Comparison of ENCODE assay signal across 24 mouse cellular contexts in genomic region chr3:56830315-56831097, GRCm38 (mm10).
DNase-seq lines count a peak whose midpoint lies in the region; ATAC-seq and TF ChIP-seq lines count a peak whose summit lies in the region.
"Had no signal": no experiment of that assay in that cellular context is flagged by ENCODE, and none has a peak within 500 bp of the region (broad histone marks: within the 10 kb centered on the region; RNA-seq: fewer than 3 reads in every experiment).

No protein-coding gene starts in this region.

- no peak for TF ChIP-seq CTCF in midbrain, postnatal 0 days (IDR thresholded peaks at IDR 0.05)

- no peak for ATAC-seq in midbrain, embryonic 16.5 days
- no peak for ATAC-seq in midbrain, postnatal 0 days (ENCODE audit: low FRiP score)
- peak; percentile 93 for ATAC-seq in forebrain, embryonic 16.5 days
- ATAC-seq: activated CD4-positive, CD25-positive, alpha-beta regulatory T cell, adult 4 months; liver, postnatal 0 days had no signal

- no peak overlapping the region for H3K4me2 ChIP-seq in midbrain, embryonic 16.5 days (ENCODE audit: low read length)
- no peak overlapping the region for H3K4me2 ChIP-seq in midbrain, postnatal 0 days (ENCODE audit: low read depth, low read length, poor library complexity, severe bottlenecking)
- no peak overlapping the region for H3K4me2 ChIP-seq in forebrain, embryonic 16.5 days (ENCODE audit: low read length)
- H3K4me2 ChIP-seq: hindbrain, embryonic 15.5 days; limb, embryonic 12.5 days; liver, embryonic 11.5 days; midbrain, embryonic 11.5 days had no signal

- no peaks in the 10 kb centered on the region for H3K27me3 ChIP-seq in midbrain, embryonic 16.5 days (ENCODE audit: control insufficient read depth, insufficient read depth, low read depth, low read length)
- no peaks in the 10 kb centered on the region for H3K27me3 ChIP-seq in midbrain, postnatal 0 days (ENCODE audit: insufficient read depth, low read length)
- no peaks in the 10 kb centered on the region for H3K27me3 ChIP-seq in forebrain, embryonic 16.5 days (replicated peaks; ENCODE audit: control insufficient read depth, insufficient read depth, low read length)
- H3K27me3 ChIP-seq: hindbrain, embryonic 15.5 days; limb, embryonic 12.5 days had no signal

- H3K4me1 ChIP-seq in midbrain, embryonic 16.5 days (ENCODE audit: control insufficient read depth, insufficient read depth, low read length) = no peaks in the 10 kb centered on the region
- H3K4me1 ChIP-seq in midbrain, postnatal 0 days (ENCODE audit: insufficient read depth, low read length) = no peaks in the 10 kb centered on the region
- H3K4me1 ChIP-seq in forebrain, embryonic 16.5 days (replicated peaks; ENCODE audit: control insufficient read depth, insufficient read depth, low read length) = no peaks in the 10 kb centered on the region
- H3K4me1 ChIP-seq: hindbrain, embryonic 15.5 days; limb, embryonic 12.5 days had no signal

- DNase-seq in heart, adult 8-10 months (ENCODE audit: low spot score) = peak; percentile 5
- DNase-seq in heart, adult 9 months (ENCODE audit: low spot score in 2 of 2) = no peak
- DNase-seq in midbrain, postnatal 0 days (ENCODE audit: low spot score) = no peak
- DNase-seq in cerebellum, adult 9-10 months = no peak
- DNase-seq in spleen, postnatal 10 days (ENCODE audit: low spot score in 2 of 2) = no peak
- DNase-seq: adrenal gland, postnatal 10 days; cerebellum, adult 2 months; cerebellum, postnatal 36 days; embryo, embryonic 11 days; gastrocnemius, postnatal 14 days; kidney, adult 8-10 months; kidney, postnatal 10 days; layer of hippocampus, postnatal 36 days; liver, postnatal 0 days; lung, postnatal 10 days; thymus, postnatal 14 days had no signal

- H3K36me3 ChIP-seq in midbrain, embryonic 16.5 days (ENCODE audit: control insufficient read depth, insufficient read depth, low read length) = no peaks in the 10 kb centered on the region
- no peaks in the 10 kb centered on the region for H3K36me3 ChIP-seq in midbrain, postnatal 0 days (ENCODE audit: insufficient read depth, low read length)
- H3K36me3 ChIP-seq in forebrain, embryonic 16.5 days (ENCODE audit: control insufficient read depth, insufficient read depth) = no peaks in the 10 kb centered on the region
- H3K36me3 ChIP-seq: hindbrain, embryonic 15.5 days; limb, embryonic 12.5 days had no signal

- no peak overlapping the region for H3K9ac ChIP-seq in midbrain, embryonic 16.5 days (ENCODE audit: low read depth, low read length)
- H3K9ac ChIP-seq in midbrain, postnatal 0 days (replicated peaks; ENCODE audit: low read length, poor library complexity, severe bottlenecking) = no peak overlapping the region
- no peak overlapping the region for H3K9ac ChIP-seq in forebrain, embryonic 16.5 days (replicated peaks; ENCODE audit: low read depth, low read length)
- H3K9ac ChIP-seq: hindbrain, embryonic 15.5 days; limb, embryonic 12.5 days; liver, postnatal 0 days had no signal

- H3K9me3 ChIP-seq in midbrain, embryonic 16.5 days (replicated peaks; ENCODE audit: control insufficient read depth, low read length, poor library complexity, severe bottlenecking) = no peaks in the 10 kb centered on the region
- no peaks in the 10 kb centered on the region for H3K9me3 ChIP-seq in midbrain, postnatal 0 days (ENCODE audit: low read length)
- H3K9me3 ChIP-seq in forebrain, embryonic 16.5 days (ENCODE audit: control insufficient read depth, low read length) = no peaks in the 10 kb centered on the region
- H3K9me3 ChIP-seq: hindbrain, embryonic 15.5 days; limb, embryonic 12.5 days had no signal

- H3K27ac ChIP-seq in midbrain, embryonic 16.5 days (ENCODE audit: low read length) = 0 out of 2 replicates have a peak overlapping the region, but pooled peaks have one; percentile 8
- H3K27ac ChIP-seq in midbrain, postnatal 0 days (ENCODE audit: low read depth, low read length) = no peak overlapping the region
- peak overlapping the region; percentile 65 for H3K27ac ChIP-seq in forebrain, embryonic 16.5 days (ENCODE audit: low read length)
- H3K27ac ChIP-seq: heart, adult 2 months; hindbrain, embryonic 15.5 days; limb, embryonic 12.5 days had no signal

- H3K4me3 ChIP-seq in midbrain, embryonic 16.5 days (ENCODE audit: low read depth, low read length) = no peak overlapping the region
- H3K4me3 ChIP-seq in midbrain, postnatal 0 days (ENCODE audit: low read depth, low read length) = no peak overlapping the region
- no peak overlapping the region for H3K4me3 ChIP-seq in forebrain, embryonic 16.5 days (replicated peaks; ENCODE audit: low read length)
- H3K4me3 ChIP-seq: heart, adult 2 months; hindbrain, embryonic 15.5 days; limb, embryonic 12.5 days had no signal

- WGBS in midbrain, embryonic 16.5 days = 58% methylated on average over 4 of the region's 4 CpGs
- 62% methylated on average over 4 of the region's 4 CpGs for WGBS in midbrain, postnatal 0 days
- WGBS in forebrain, embryonic 16.5 days = 44% methylated on average over 4 of the region's 4 CpGs
